Mouse (Mus musculus): ENCODE measurements around the gene Prss57. TPM values are rescaled to one million over a fixed set of nuclear protein-coding genes. Genes with fewer than 3 reads are reported as not detected.

The Prss57 gene
- total and polyA plus RNA-seq, 2 experiments from 2014 or later = 0.33 to 1.8 TPM

DNA sequence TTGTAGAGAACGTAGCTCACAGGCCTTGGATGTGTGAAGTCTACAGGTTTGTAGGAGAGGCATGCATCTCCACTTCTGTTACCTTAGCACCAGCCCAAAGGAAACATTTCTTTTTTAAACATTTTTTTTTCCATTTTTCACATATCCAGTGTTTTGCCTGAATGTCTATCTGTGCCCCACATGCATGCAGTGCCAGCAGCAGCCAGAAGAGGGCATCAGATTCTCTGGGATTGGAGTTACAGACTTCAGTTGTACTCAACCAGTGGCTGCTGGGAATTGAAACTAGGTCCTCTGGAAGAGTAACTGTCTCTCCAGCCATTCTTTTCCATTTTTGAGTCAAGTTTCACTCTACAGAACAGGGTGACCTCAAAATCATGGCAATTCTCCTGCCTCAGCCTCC is 58.3 kb downstream of the Prss57 start:
- no peak for ATAC-seq
- no peak overlapping the region for H3K4me3 ChIP-seq (ENCODE audit: low read length)
- peak; percentile 62 for TF ChIP-seq CTCF (IDR thresholded peaks at IDR 0.05; ENCODE audit: low read depth)
- WGBS = 96% methylated on average over 1 of the region's 1 CpGs
- H3K4me2 ChIP-seq (ENCODE audit: low read depth, low read length) = no peak overlapping the region
- H3K4me1 ChIP-seq (ENCODE audit: insufficient read depth, low read length) = no peaks in the 10 kb centered on the region
- H3K36me3 ChIP-seq (ENCODE audit: insufficient read depth, low read length) = peaks cover 52% of the 10 kb centered on the region
- no peak overlapping the region for H3K27ac ChIP-seq
- H3K9ac ChIP-seq (replicated peaks; ENCODE audit: low read length) = no peak overlapping the region
- no peaks in the 10 kb centered on the region for H3K9me3 ChIP-seq (ENCODE audit: low read length)
- H3K27me3 ChIP-seq (ENCODE audit: insufficient read depth, low read length) = no peaks in the 10 kb centered on the region
- DNase-seq (ENCODE audit: low spot score) = no peak

Other genes starting within 250 kb of the Prss57 start
Only the 30 nearest of the 34 such genes appear.
- gene Theg, start 203.6 kb downstream of the Prss57 start, total RNA-seq (2014; rRNA removed) = not detected in 2 replicates
- gene Theg, start 203.6 kb downstream of the Prss57 start, polyA plus RNA-seq (2015; fragmentation: Nextera tagmentation; extraction: Ambion mirVana) = not detected in 2 replicates
- 31.9 and 37.6 TPM in 2 replicates for gene C2cd4c, start 176.9 kb downstream of the Prss57 start, total RNA-seq (2014; rRNA removed)
- 1.0 and 1.1 TPM in 2 replicates for gene C2cd4c, start 176.9 kb downstream of the Prss57 start, polyA plus RNA-seq (2015; fragmentation: Nextera tagmentation; extraction: Ambion mirVana)
- 66.2 and 67.9 TPM in 2 replicates for gene Shc2, start 153.0 kb downstream of the Prss57 start, total RNA-seq (2014; rRNA removed)
- gene Shc2, start 153.0 kb downstream of the Prss57 start, polyA plus RNA-seq (2015; fragmentation: Nextera tagmentation; extraction: Ambion mirVana) = 19.8 and 21.3 TPM in 2 replicates
- 0.42 and 2.0 TPM in 2 replicates for gene Odf3l2, start 145.2 kb downstream of the Prss57 start, total RNA-seq (2014; rRNA removed)
- 0.60 and 0.71 TPM in 2 replicates for gene Odf3l2, start 145.2 kb downstream of the Prss57 start, polyA plus RNA-seq (2015; fragmentation: Nextera tagmentation; extraction: Ambion mirVana)
- 0.90 and 2.1 TPM in 2 replicates for gene Madcam1, start 126.4 kb downstream of the Prss57 start, total RNA-seq (2014; rRNA removed)
- 0.98 and 1.4 TPM in 2 replicates for gene Madcam1, start 126.4 kb downstream of the Prss57 start, polyA plus RNA-seq (2015; fragmentation: Nextera tagmentation; extraction: Ambion mirVana)
- gene Tpgs1, start 121.6 kb downstream of the Prss57 start, total RNA-seq (2014; rRNA removed) = 117 and 135 TPM in 2 replicates
- 132 and 133 TPM in 2 replicates for gene Tpgs1, start 121.6 kb downstream of the Prss57 start, polyA plus RNA-seq (2015; fragmentation: Nextera tagmentation; extraction: Ambion mirVana)
- 65.1 and 76.7 TPM in 2 replicates for gene Cdc34, start 108.8 kb downstream of the Prss57 start, total RNA-seq (2014; rRNA removed)
- 69.8 and 71.3 TPM in 2 replicates for gene Cdc34, start 108.8 kb downstream of the Prss57 start, polyA plus RNA-seq (2015; fragmentation: Nextera tagmentation; extraction: Ambion mirVana)
- 0.22 and 0.63 TPM in 2 replicates for gene Gzmm, start 101.9 kb downstream of the Prss57 start, total RNA-seq (2014; rRNA removed)
- 1.2 TPM in 2 replicates for gene Gzmm, start 101.9 kb downstream of the Prss57 start, polyA plus RNA-seq (2015; fragmentation: Nextera tagmentation; extraction: Ambion mirVana)
- gene Bsg, start 86.5 kb downstream of the Prss57 start, total RNA-seq (2014; rRNA removed) = 1,127 and 1,151 TPM in 2 replicates
- gene Bsg, start 86.5 kb downstream of the Prss57 start, polyA plus RNA-seq (2015; fragmentation: Nextera tagmentation; extraction: Ambion mirVana) = 1,243 and 1,259 TPM in 2 replicates
- gene Hcn2, start 74.3 kb downstream of the Prss57 start, total RNA-seq (2014; rRNA removed) = 92.6 and 101 TPM in 2 replicates
- 5.5 and 6.6 TPM in 2 replicates for gene Hcn2, start 74.3 kb downstream of the Prss57 start, polyA plus RNA-seq (2015; fragmentation: Nextera tagmentation; extraction: Ambion mirVana)
- 30.4 and 36.5 TPM in 2 replicates for gene Polrmt, start 44.4 kb downstream of the Prss57 start, total RNA-seq (2014; rRNA removed)
- gene Polrmt, start 44.4 kb downstream of the Prss57 start, polyA plus RNA-seq (2015; fragmentation: Nextera tagmentation; extraction: Ambion mirVana) = 29.7 and 32.6 TPM in 2 replicates
- gene Fgf22, start 35.9 kb downstream of the Prss57 start, total RNA-seq (2014; rRNA removed) = 1.3 and 2.2 TPM in 2 replicates
- 3.8 and 5.1 TPM in 2 replicates for gene Fgf22, start 35.9 kb downstream of the Prss57 start, polyA plus RNA-seq (2015; fragmentation: Nextera tagmentation; extraction: Ambion mirVana)
- 112 and 120 TPM in 2 replicates for gene Rnf126, start 24.0 kb downstream of the Prss57 start, total RNA-seq (2014; rRNA removed)
- 108 and 119 TPM in 2 replicates for gene Rnf126, start 24.0 kb downstream of the Prss57 start, polyA plus RNA-seq (2015; fragmentation: Nextera tagmentation; extraction: Ambion mirVana)
- gene Fstl3, start 13.7 kb downstream of the Prss57 start, total RNA-seq (2014; rRNA removed) = 2.6 and 3.3 TPM in 2 replicates
- gene Fstl3, start 13.7 kb downstream of the Prss57 start, polyA plus RNA-seq (2015; fragmentation: Nextera tagmentation; extraction: Ambion mirVana) = 3.1 and 3.2 TPM in 2 replicates
- 156 and 157 TPM in 2 replicates for gene Palm, start 2.6 kb upstream of the Prss57 start, total RNA-seq (2014; rRNA removed)
- gene Palm, start 2.6 kb upstream of the Prss57 start, polyA plus RNA-seq (2015; fragmentation: Nextera tagmentation; extraction: Ambion mirVana) = 221 and 242 TPM in 2 replicates
- gene Misp, start 30.0 kb upstream of the Prss57 start, total RNA-seq (2014; rRNA removed) = 0.05 and 0.22 TPM in 2 replicates
- gene Misp, start 30.0 kb upstream of the Prss57 start, polyA plus RNA-seq (2015; fragmentation: Nextera tagmentation; extraction: Ambion mirVana) = 0.33 TPM in 1 of 2 replicates, not detected in the other
- gene Ptbp1, start 63.5 kb upstream of the Prss57 start, total RNA-seq (2014; rRNA removed) = 166 and 173 TPM in 2 replicates
- 58.9 and 65.5 TPM in 2 replicates for gene Ptbp1, start 63.5 kb upstream of the Prss57 start, polyA plus RNA-seq (2015; fragmentation: Nextera tagmentation; extraction: Ambion mirVana)
- 9.4 and 20.5 TPM in 2 replicates for gene Prtn3, start 83.5 kb upstream of the Prss57 start, total RNA-seq (2014; rRNA removed)
- 11.6 and 11.8 TPM in 2 replicates for gene Prtn3, start 83.5 kb upstream of the Prss57 start, polyA plus RNA-seq (2015; fragmentation: Nextera tagmentation; extraction: Ambion mirVana)
- 487 and 541 TPM in 2 replicates for gene Plppr3, start 83.7 kb upstream of the Prss57 start, total RNA-seq (2014; rRNA removed)
- gene Plppr3, start 83.7 kb upstream of the Prss57 start, polyA plus RNA-seq (2015; fragmentation: Nextera tagmentation; extraction: Ambion mirVana) = 268 and 283 TPM in 2 replicates
- gene Elane, start 95.3 kb upstream of the Prss57 start, total RNA-seq (2014; rRNA removed) = not detected in 2 replicates
- gene Elane, start 95.3 kb upstream of the Prss57 start, polyA plus RNA-seq (2015; fragmentation: Nextera tagmentation; extraction: Ambion mirVana) = 0.24 TPM in 1 of 2 replicates, not detected in the other
- not detected in 2 replicates for gene Cfd, start 99.9 kb upstream of the Prss57 start, total RNA-seq (2014; rRNA removed)
- gene Cfd, start 99.9 kb upstream of the Prss57 start, polyA plus RNA-seq (2015; fragmentation: Nextera tagmentation; extraction: Ambion mirVana) = not detected in 2 replicates
- 71.4 and 82.2 TPM in 2 replicates for gene Med16, start 118.0 kb upstream of the Prss57 start, total RNA-seq (2014; rRNA removed)
- 43.2 and 48.4 TPM in 2 replicates for gene Med16, start 118.0 kb upstream of the Prss57 start, polyA plus RNA-seq (2015; fragmentation: Nextera tagmentation; extraction: Ambion mirVana)
- gene Gm26602, start 119.9 kb upstream of the Prss57 start, total RNA-seq (2014; rRNA removed) = not detected in 2 replicates
- gene Gm26602, start 119.9 kb upstream of the Prss57 start, polyA plus RNA-seq (2015; fragmentation: Nextera tagmentation; extraction: Ambion mirVana) = 4.9 and 17.2 TPM in 2 replicates
- 7.7 and 9.4 TPM in 2 replicates for gene Kiss1r, start 126.0 kb upstream of the Prss57 start, total RNA-seq (2014; rRNA removed)
- 3.4 and 3.9 TPM in 2 replicates for gene Kiss1r, start 126.0 kb upstream of the Prss57 start, polyA plus RNA-seq (2015; fragmentation: Nextera tagmentation; extraction: Ambion mirVana)
- gene R3hdm4, start 130.2 kb upstream of the Prss57 start, total RNA-seq (2014; rRNA removed) = 111 and 133 TPM in 2 replicates
- gene R3hdm4, start 130.2 kb upstream of the Prss57 start, polyA plus RNA-seq (2015; fragmentation: Nextera tagmentation; extraction: Ambion mirVana) = 252 and 267 TPM in 2 replicates
- 9.7 and 10.1 TPM in 2 replicates for gene Arid3a, start 136.1 kb upstream of the Prss57 start, total RNA-seq (2014; rRNA removed)
- 2.5 and 2.6 TPM in 2 replicates for gene Arid3a, start 136.1 kb upstream of the Prss57 start, polyA plus RNA-seq (2015; fragmentation: Nextera tagmentation; extraction: Ambion mirVana)
- 74.6 and 81.6 TPM in 2 replicates for gene Wdr18, start 169.2 kb upstream of the Prss57 start, total RNA-seq (2014; rRNA removed)
- gene Wdr18, start 169.2 kb upstream of the Prss57 start, polyA plus RNA-seq (2015; fragmentation: Nextera tagmentation; extraction: Ambion mirVana) = 109 TPM in 2 replicates
- gene Grin3b, start 179.8 kb upstream of the Prss57 start, total RNA-seq (2014; rRNA removed) = 0.68 and 0.97 TPM in 2 replicates
- 0.20 and 0.51 TPM in 2 replicates for gene Grin3b, start 179.8 kb upstream of the Prss57 start, polyA plus RNA-seq (2015; fragmentation: Nextera tagmentation; extraction: Ambion mirVana)
- 161 and 179 TPM in 2 replicates for gene Tmem259, start 193.4 kb upstream of the Prss57 start, total RNA-seq (2014; rRNA removed)
- 25.6 and 27.1 TPM in 2 replicates for gene Tmem259, start 193.4 kb upstream of the Prss57 start, polyA plus RNA-seq (2015; fragmentation: Nextera tagmentation; extraction: Ambion mirVana)
- 17.2 and 17.9 TPM in 2 replicates for gene Cnn2, start 197.6 kb upstream of the Prss57 start, total RNA-seq (2014; rRNA removed)
- gene Cnn2, start 197.6 kb upstream of the Prss57 start, polyA plus RNA-seq (2015; fragmentation: Nextera tagmentation; extraction: Ambion mirVana) = 15.0 and 16.4 TPM in 2 replicates

Data from hindbrain, postnatal 0 days (tissue).